Mouse (Mus musculus) small intestine, adult 2 months (tissue): ENCODE measurements around the gene Rbm20. TPM values are rescaled to one million over a fixed set of nuclear protein-coding genes. Genes with fewer than 3 reads are reported as not detected.

Experiments
- H3K27ac ChIP-seq: fragments of 200-500 bp; 2 replicates; pipeline ENCODE4 v1.5.1; 2012; ENCODE audit warnings: low read depth, low read length, control low read depth, inconsistent platforms; ENCODE audit not compliant: insufficient read depth
- H3K27me3 ChIP-seq: fragments of 200-500 bp; 2 replicates; pipeline ENCODE4 v1.6.1; 2012; ENCODE audit warnings: mild to moderate bottlenecking, moderate library complexity, low read length, inconsistent platforms; ENCODE audit not compliant: control insufficient read depth, insufficient read depth
- H3K36me3 ChIP-seq: fragments of 200-500 bp; 2 replicates; pipeline ENCODE4 v1.6.1; 2012; ENCODE audit warnings: mild to moderate bottlenecking, low read length, control low read depth, inconsistent platforms; ENCODE audit not compliant: control insufficient read depth, insufficient read depth
- H3K4me1 ChIP-seq: fragments of 200-500 bp; 2 replicates; pipeline ENCODE4 v1.6.1; 2012; ENCODE audit warnings: low read length, inconsistent platforms, mixed read lengths; ENCODE audit not compliant: control insufficient read depth, insufficient read depth, insufficient read length
- H3K4me3 ChIP-seq: fragments of 200-500 bp; 2 replicates; pipeline ENCODE4 v1.5.1; 2012; ENCODE audit warnings: low read depth, mild to moderate bottlenecking, control low read depth, inconsistent platforms, low read length, moderate library complexity
- CTCF ChIP-seq: fragments of 200-500 bp; IDR thresholded peaks from 2 replicates; pipeline ENCODE4 v1.5.1; 2012; ENCODE audit warnings: low read depth, mild to moderate bottlenecking, control low read depth, inconsistent platforms, low read length, moderate library complexity, mixed read lengths; ENCODE audit not compliant: insufficient replicate concordance, insufficient read length; ENCODE audit errors: extremely low read depth
- POLR2A ChIP-seq: fragments of 200-500 bp; IDR thresholded peaks from 2 replicates; pipeline ENCODE4 v1.6.1; 2012; ENCODE audit warnings: low read depth, mild to moderate bottlenecking, control low read depth, inconsistent platforms, low read length, moderate library complexity
- WGBS: fragments of 180-500 bp; shearing (Covaris S2); methylation state at CpG from one replicate; pipeline ENCODE4 v1.1.7; 2018; 5-methylcytosine and 5-hydroxymethylcytosine counted together
- polyA plus RNA-seq: library from polyadenylated mRNA; depleted of rRNA; stranded (reverse); fragments of >200 nt; gene quantifications from 2 replicates; pipeline ENCODE4 v1.2.3, GENCODE M21; 2012; rRNA removed

The Rbm20 gene
- polyA plus RNA-seq: 0.15 and 0.16 TPM in 2 replicates

- 1% methylated on average over 82 of the region's 82 CpGs for WGBS
- H3K27me3 ChIP-seq: peaks cover 41% of the 10 kb centered on the region
- peaks cover 5% of the 10 kb centered on the region; the same call in 1 of the 2 replicates for H3K4me1 ChIP-seq
- no peak for TF ChIP-seq POLR2A
- TF ChIP-seq CTCF: no peak
- no peak within 1 kb of the TSS for H3K27ac ChIP-seq
- H3K4me3 ChIP-seq: peak within 1 kb of the TSS; percentile 59
- H3K36me3 ChIP-seq: no peaks in the 10 kb centered on the region
Observed at GRCm38 (mm10) chr19:53676718-53677634, at the start of gene Rbm20. Gene Rbm20 (plus strand): TSS chr19:53677306.

GRCm38 (mm10) chr19:53638041-53638440 lies 39.1 kb upstream of the Rbm20 start:
- H3K4me1 ChIP-seq: no peaks in the 10 kb centered on the region
- TF ChIP-seq CTCF (no peak), POLR2A (no peak)
- H3K27ac ChIP-seq: no peak overlapping the region
- no peak overlapping the region for H3K4me3 ChIP-seq
- no peaks in the 10 kb centered on the region for H3K27me3 ChIP-seq
- 95% methylated on average over 2 of the region's 2 CpGs for WGBS
- peaks cover 60% of the 10 kb centered on the region for H3K36me3 ChIP-seq

GRCm38 (mm10) chr19:53638727-53639126 lies 38.4 kb upstream of the Rbm20 start:
- no peaks in the 10 kb centered on the region for H3K27me3 ChIP-seq
- no peaks in the 10 kb centered on the region for H3K4me1 ChIP-seq
- no peak overlapping the region for H3K4me3 ChIP-seq
- 87% methylated on average over 8 of the region's 8 CpGs for WGBS
- H3K27ac ChIP-seq: no peak overlapping the region
- peaks cover 56% of the 10 kb centered on the region for H3K36me3 ChIP-seq
- no peak for TF ChIP-seq CTCF

GRCm38 (mm10) chr19:53644020-53644595 lies 33.0 kb upstream of the Rbm20 start:
- TF ChIP-seq CTCF (no peak), POLR2A (no peak)
- H3K27me3 ChIP-seq: no peaks in the 10 kb centered on the region
- no peak overlapping the region for H3K4me3 ChIP-seq
- H3K4me1 ChIP-seq: no peaks in the 10 kb centered on the region; the same call in 1 of the 2 replicates
- peaks cover 49% of the 10 kb centered on the region for H3K36me3 ChIP-seq
- WGBS: 79% methylated on average over 9 of the region's 9 CpGs
- H3K27ac ChIP-seq: no peak overlapping the region

GRCm38 (mm10) chr19:53647301-53647700 lies 29.8 kb upstream of the Rbm20 start:
- Histone ChIP-seq H3K4me3 (no peak overlapping the region), H3K27ac (no peak overlapping the region), H3K4me1 (peaks cover 18% of the 10 kb centered on the region), H3K27me3 (no peaks in the 10 kb centered on the region), H3K36me3 (peaks cover 23% of the 10 kb centered on the region)
- TF ChIP-seq POLR2A (no peak), CTCF (no peak)
- WGBS: 83% methylated on average over 9 of the region's 9 CpGs

GRCm38 (mm10) chr19:53648056-53648455 lies 29.1 kb upstream of the Rbm20 start:
- Histone ChIP-seq H3K36me3 (peaks cover 22% of the 10 kb centered on the region), H3K4me1 (peaks cover 18% of the 10 kb centered on the region), H3K27ac (no peak overlapping the region), H3K4me3 (no peak overlapping the region), H3K27me3 (no peaks in the 10 kb centered on the region)
- WGBS: 29% methylated on average over 5 of the region's 5 CpGs
- TF ChIP-seq CTCF (no peak), POLR2A (no peak)

GRCm38 (mm10) chr19:53648802-53649236 lies 28.3 kb upstream of the Rbm20 start:
- Histone ChIP-seq H3K4me1 (peaks cover 18% of the 10 kb centered on the region), H3K36me3 (peaks cover 21% of the 10 kb centered on the region), H3K27me3 (no peaks in the 10 kb centered on the region), H3K4me3 (no peak overlapping the region), H3K27ac (peak overlapping the region; percentile 27; the same call in 1 of the 2 replicates)
- TF ChIP-seq CTCF (peak; percentile 86; the same call in 1 of the 2 replicates), POLR2A (no peak)
- WGBS: 19% methylated on average over 10 of the region's 10 CpGs
